Mouse (Mus musculus): ENCODE measurements around the gene Hist1h4c.

Gene Hist1h4c

GRCm38 (mm10) chr13:23695514-23695913, 2.7 kb downstream of the Hist1h4c start, which contains the start of gene Hist1h1t:
TSS of gene Hist1h1t (plus strand) at chr13:23695814.
- no peak for DNase-seq (ENCODE audit: low read depth, low spot score)

DNA sequence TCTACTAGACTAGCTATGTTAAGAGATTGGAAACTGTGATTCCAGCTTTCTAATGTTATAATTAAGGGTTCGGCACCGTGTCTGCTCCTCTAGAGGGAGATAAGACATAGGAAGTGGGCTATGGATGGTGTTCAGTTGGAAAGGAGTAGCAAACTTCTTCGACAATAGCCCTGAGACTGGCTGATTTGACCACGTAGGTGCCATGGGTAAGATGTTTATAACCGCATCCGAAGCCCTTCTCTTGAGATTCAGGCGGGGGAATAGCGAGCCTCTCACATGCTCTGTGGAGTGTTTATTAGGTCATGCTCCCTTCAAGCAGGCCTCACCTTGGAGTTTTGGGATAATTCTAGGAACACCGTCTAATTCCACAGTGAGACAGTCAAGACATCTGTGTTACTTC, 3.3 kb downstream of the Hist1h4c start:
- no peak for DNase-seq (ENCODE audit: low read depth, low spot score)

- DNase-seq (ENCODE audit: low read depth, low spot score) = no peak
Measured at GRCm38 (mm10) chr13:23693856-23694440, 4.3 kb downstream of the Hist1h4c start.

DNA sequence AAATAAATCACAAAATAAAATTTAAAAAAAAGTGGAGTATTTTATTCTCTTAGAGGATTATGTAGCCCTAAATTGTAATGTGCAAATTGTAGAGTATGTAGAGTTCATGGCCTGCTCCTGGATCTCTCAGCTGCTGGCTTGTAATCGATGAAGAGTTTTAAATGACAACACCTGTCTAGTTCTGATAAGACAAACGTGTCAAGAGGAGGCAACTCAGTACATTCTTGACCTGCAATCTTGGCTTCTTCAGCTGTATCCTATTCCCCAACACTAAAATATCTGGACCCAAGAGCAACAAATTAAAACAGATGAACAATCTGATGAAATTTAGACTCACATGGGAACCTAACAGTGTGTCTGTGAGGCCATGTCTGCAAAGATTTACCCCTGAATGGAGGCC, 8.8 kb downstream of the Hist1h4c start:
- DNase-seq (ENCODE audit: low read depth, low spot score) = no peak

DNA sequence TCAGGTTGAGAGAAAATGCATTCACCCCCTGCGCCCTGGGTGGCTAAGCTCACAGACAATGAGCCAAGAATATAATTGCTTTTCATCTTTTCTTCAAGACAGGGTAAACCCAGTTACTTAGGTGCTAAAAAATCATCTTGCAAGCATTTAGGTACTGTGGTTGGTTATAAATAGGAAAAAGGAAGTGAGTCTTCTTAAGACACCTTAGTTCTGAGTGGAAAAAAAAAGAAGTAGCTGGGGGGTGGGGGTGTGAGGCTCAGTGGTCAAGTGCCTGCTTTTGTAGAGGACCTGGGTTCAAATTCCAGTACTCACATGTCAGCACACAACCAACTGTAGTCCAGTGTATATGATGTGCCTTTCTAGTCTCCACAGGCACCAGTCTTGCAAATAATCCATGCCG, 9.3 kb downstream of the Hist1h4c start:
- DNase-seq (ENCODE audit: low read depth, low spot score) = no peak

GRCm38 (mm10) chr13:23687907-23688306, 10.3 kb downstream of the Hist1h4c start:
- no peak for DNase-seq (ENCODE audit: low read depth, low spot score)

DNA sequence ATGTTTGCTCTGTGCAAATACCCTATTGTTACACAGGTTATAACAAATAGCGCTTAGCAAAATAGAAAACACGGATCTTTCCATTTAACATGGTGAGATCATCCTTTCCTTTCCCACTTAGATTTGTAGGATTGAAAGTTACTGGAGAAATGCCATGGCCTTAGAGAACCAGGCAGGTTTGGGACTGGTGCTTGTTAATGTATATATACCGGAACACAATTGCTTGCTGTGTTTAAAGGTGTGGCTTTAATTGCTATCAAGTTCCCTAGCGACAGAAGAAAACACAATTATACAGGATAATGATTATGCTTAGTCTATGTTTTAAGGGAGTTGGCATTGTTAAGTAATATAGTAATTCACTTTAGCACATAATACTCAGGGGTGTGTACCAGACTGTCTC, 11.1 kb downstream of the Hist1h4c start:
- no peak for DNase-seq (ENCODE audit: low read depth, low spot score)

GRCm38 (mm10) chr13:23685966-23686365, 12.3 kb downstream of the Hist1h4c start:
- DNase-seq (ENCODE audit: low read depth, low spot score) = no peak

DNA sequence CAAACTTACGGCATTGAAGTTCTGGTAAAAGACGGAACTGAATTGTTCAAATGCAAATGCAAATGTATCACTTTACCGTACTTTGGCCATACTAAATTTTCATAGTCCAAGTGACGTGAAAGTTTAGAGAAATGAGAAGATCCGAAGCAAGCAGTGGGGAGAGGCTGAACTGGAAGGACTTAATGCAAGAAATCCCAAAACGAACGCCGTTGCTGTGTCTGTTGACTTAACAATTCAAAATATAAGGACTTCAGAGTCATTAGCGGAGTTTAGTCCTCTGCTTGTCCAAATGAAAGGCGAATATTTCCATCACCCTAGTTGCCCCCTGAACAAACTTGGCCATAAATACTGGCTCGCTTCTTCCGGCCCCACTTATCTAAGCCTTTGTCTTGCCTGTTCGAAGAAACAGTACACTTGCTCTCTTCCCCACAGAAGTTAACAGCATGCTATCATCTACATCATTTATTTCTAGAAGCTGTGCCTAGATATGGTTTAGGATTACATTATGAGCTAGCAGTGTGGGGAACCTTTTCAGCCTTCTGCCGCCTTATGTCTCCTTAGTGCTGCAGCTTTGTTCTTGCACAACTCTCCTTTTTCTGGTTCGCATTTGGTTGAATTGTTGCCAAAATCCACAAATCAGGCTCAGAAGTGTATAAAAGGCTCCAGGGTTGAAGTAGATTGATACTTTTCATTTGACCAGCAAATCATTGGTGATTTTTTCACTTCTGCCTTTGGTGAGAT, 13.0 kb downstream of the Hist1h4c start:
- DNase-seq (ENCODE audit: low read depth, low spot score) = peak; percentile 48

DNA sequence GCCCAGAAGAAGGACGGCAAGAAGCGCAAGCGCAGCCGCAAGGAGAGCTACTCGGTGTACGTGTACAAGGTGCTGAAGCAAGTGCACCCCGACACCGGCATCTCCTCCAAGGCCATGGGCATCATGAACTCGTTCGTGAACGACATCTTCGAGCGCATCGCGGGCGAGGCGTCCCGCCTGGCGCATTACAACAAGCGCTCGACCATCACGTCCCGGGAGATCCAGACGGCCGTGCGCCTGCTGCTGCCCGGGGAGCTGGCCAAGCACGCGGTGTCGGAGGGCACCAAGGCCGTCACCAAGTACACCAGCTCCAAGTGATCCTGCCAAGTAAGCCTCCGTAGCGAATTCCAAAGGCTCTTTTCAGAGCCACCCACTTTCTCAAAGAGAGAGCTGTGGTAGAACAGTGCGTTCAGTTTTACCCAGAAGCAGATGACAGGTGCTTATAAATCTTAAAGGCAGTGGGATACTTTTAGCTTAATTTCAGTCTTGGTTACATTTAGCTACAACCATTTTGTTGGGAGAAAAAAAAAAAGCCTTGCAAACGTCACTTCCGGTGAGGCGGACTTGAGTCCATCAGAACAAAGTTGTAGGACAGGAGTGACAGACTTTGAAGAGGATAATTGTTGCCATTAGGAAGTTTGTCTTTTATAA, 13.8 kb downstream of the Hist1h4c start:
- peak; percentile 85 for DNase-seq (ENCODE audit: low read depth, low spot score)

GRCm38 (mm10) chr13:23683755-23684281, 14.4 kb downstream of the Hist1h4c start, which contains the start of the genes Hist1h2ac and Hist1h2bc:
TSS of gene Hist1h2ac (minus strand) at chr13:23683948.
TSS of gene Hist1h2bc (plus strand) at chr13:23684199.
- DNase-seq (ENCODE audit: low read depth, low spot score) = peak; percentile 97

- DNase-seq (ENCODE audit: low read depth, low spot score) = peak; percentile 34
Measured at GRCm38 (mm10) chr13:23682947-23683754, 15.1 kb downstream of the Hist1h4c start.

DNA sequence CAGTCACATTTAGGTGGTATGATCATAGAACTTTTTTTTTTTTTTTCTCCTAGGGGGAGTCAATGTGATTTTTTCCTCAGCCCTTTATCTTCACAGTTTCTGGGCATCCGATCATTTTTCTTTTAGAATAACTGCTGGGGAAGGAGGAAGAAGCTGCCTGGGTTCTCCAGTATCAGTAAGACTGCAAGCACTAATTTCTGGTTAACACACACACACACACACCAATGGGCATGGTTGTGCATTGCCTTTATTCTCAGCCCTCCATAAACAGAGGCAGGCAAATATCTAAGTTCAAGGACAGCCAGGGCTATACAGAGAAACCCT, 15.7 kb downstream of the Hist1h4c start:
- DNase-seq (ENCODE audit: low read depth, low spot score) = no peak

GRCm38 (mm10) chr13:23681990-23682582, 16.2 kb downstream of the Hist1h4c start:
- no peak for DNase-seq (ENCODE audit: low read depth, low spot score)

DNA sequence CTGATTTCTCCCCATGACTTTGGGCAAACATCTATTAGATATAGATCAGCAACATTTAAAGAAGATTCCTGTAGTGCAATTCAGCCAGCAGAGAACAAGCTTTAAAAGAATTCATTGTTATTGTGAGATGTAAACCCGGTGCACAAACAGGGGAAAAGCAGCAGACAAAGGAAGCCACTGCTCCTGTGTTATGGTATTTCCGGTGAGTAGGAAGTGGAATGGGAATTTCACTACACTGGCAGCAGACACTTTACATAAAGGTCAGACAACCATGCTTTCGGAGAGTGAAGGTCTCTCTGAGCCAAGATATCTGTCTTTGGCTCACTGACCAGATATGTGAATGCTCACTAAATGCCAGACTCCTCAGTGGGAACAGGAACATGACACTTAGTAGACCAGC, 35.7 kb downstream of the Hist1h4c start:
- peak; percentile 58 for DNase-seq (ENCODE audit: low read depth, low spot score)

DNA sequence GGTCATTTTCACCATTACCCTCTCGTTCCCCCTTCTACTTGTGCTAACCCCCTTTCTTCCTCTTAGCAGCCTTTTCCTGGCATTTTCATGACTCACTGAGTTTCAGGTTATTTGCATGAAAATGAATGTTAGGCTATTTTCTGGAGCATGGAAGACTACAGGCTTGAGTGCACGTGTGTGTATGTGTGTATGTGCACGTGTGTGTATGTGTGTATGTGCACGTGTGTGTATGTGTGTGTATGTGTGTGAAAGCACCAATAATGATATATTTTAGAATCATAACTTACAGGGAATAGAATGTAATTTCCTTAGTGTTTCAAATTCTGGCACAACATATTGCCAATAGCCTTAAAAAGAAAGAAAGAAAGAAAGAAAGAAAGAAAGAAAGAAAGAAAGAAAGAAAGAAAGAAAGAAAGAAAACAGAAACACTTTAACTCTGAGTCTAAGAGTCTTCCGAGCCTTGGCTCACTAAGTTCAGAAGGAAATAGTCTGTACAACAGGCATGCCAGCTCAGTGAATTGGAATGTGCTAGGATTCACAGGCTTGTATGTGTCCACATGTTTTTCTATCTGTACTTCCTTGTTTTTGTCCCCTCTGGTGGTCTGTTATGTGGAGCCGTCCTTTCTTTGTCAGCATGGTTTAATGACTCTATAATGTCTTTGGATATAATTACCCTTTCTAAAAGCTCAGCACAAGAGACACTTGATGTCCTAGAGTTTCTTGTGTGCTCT, 38.5 kb downstream of the Hist1h4c start:
- no peak for DNase-seq (ENCODE audit: low read depth, low spot score)
